Mouse (Mus musculus) v-Abl transformed pro-B cells (cell line): ENCODE data around the gene C3ar1.

ENCODE experiments used
- in situ Hi-C, 2 experiments: fragments of 400-800 bp; cut with MboI; formaldehyde crosslinking; loops; one replicate each; pipeline ENCODE4 v1.15.1; 2025; ENCODE audit not compliant: unreplicated experiment in 2 of 2

The C3ar1 gene

DNA sequence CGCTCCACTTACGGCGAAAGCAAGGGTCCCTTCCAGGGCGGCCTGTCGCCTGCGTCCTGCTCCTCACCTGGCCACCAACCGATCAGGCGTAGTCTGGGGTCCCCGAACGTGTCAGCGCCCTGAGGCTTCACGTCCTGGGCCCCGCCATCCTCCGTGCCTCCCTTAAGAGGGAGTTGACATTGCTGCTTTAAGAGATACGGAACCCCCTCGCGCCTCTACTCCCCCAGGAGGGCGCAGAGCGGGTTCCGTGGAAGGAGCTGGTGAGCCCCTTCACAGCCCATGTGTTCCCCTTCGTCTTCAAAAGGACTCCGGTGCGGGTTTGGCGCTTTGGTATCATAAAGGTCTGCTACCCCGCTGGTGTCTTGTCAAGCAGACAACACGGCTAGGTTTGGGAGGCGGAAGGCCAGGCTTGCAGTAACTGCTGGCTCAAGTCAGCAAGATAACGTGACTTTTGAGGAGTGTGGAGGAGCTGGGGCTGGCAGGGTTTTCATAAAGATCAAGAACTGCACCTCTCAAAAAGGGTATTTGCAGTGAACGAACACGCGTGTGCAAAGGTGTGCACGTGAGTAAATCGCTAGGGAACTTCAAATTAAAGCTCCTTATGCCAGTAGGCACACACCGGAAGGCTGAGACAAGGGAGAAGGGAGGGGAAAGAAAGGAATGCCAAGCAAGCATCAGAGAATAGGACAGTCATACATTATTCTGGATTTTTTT lies 54.0 kb downstream of the C3ar1 start:
- in situ Hi-C loops = loop anchor here (10.0 to 25.0 kb wide), 2 partner anchors 307 to 1460 kb away; partner anchors contain the start of gene Rimklb (in 1 of the 2)

DNA sequence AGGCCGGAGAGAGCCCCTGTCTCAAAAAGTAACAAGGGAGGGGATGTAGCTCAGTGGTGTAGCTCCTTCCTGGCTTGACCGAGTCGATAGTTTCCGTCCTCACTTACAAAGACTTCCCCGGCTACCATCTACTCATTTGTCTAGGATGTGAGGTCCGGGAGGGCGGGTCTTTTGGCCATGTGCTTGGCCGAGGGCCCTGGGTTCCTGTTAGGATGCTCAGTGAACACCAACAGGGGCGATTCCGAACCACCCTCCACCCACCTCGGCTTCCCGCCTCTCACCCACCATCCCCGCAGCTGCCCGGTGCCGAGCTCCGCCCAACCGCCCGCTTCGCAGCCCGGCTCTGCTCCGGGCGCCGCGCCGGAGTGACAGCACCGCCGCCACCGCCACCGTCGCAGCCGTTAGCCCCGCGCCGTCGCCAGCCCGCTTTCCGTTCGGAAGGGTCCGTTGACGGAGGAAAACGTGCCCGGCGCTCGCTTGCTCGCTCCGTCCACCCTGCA lies 54.6 kb downstream of the C3ar1 start, which contains the start of gene Slc2a3:
TSS of gene Slc2a3 (minus strand) at position 340 of the 500 bp plus-strand sequence.
- in situ Hi-C loops = loop anchor here (10.0 to 25.0 kb wide), 2 partner anchors 307 to 1461 kb away; partner anchors contain the start of gene Rimklb (in 1 of the 2)

DNA sequence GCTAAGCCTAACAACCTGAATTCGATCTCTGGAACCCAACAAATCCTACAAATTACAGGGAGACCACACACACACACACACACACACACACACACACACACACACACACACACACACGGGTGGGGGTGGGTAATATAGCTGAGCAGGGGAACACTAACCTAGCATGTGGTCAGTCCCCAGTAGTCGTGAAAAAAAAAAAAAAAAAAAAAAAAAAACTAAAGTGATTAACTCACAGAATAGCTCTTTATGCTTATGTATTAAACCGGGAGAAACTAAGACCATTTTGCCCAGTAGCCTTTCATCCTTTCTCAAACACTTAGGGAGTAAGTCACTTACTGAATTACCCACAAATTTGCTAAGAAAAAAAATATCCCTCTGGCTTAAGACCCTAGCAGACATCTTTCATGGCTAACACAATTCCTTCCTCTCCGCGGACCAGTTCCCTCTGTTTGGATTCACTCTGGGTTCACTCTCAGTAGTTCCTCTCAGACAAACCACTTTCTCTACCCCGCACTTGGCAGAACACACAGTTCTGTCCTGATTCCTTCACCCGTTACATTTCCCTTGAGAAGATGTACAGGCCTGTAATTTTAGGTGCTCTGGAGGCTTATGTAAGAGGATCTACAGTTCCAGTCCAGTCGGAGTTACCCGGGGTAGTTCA lies 55.2 kb downstream of the C3ar1 start:
- in situ Hi-C loops = loop anchor here (10.0 to 25.0 kb wide), 2 partner anchors 306 to 1462 kb away; partner anchors contain the start of gene Rimklb (in 1 of the 2)
